Mouse (Mus musculus): ENCODE results near the gene Pon1. TPM values are rescaled to one million over a fixed set of nuclear protein-coding genes. Genes with fewer than 3 reads are reported as not detected.

Gene Pon1
- total RNA-seq (2023): not detected

GRCm38 (mm10) chr6:5193693-5194092 is at the start of gene Pon1:
Gene Pon1, minus strand, starts transcription at chr6:5193946.

Other genes with a start within 250 kb of the Pon1 start
- gene Pon3, start 62.3 kb upstream of the Pon1 start, total RNA-seq (2023): 2.4 TPM
- gene Pon2, start 104.5 kb upstream of the Pon1 start, total RNA-seq (2023): 33.0 TPM
- not detected for gene Asb4, start 189.4 kb upstream of the Pon1 start, total RNA-seq (2023)